Mouse (Mus musculus) liver, embryonic 14.5 days (tissue): ENCODE results near the gene Klhdc7b.

ENCODE experiments used
- CTCF ChIP-seq: IDR thresholded peaks from 2 replicates; pipeline ENCODE4 v1.5.1; 2016; ENCODE audit warnings: antibody characterized with exemption, low read depth, control low read depth
- EP300 ChIP-seq: IDR thresholded peaks from 2 replicates; pipeline ENCODE4 v1.6.1; 2016; ENCODE audit warnings: antibody characterized with exemption, low read depth

GRCm38 (mm10) chr15:89435878-89436277, 51.2 kb downstream of the Klhdc7b start:
- TF ChIP-seq CTCF (no peak), EP300 (no peak)
